Mouse (Mus musculus) thymus, adult 2 months (tissue): ENCODE measurements around the gene Hgfac. TPM values are rescaled to one million over a fixed set of nuclear protein-coding genes. Genes with fewer than 3 reads are reported as not detected.

Experiments
- DNase-seq: peaks from one replicate; pipeline ENCODE4 v3.0.0; 2021
- H3K27ac ChIP-seq: fragments of 200-500 bp; 2 replicates; pipeline ENCODE4 v1.5.1; 2012; ENCODE audit warnings: low read length, control low read depth; ENCODE audit not compliant: control insufficient read depth, insufficient read depth
- H3K27me3 ChIP-seq: fragments of 200-500 bp; 2 replicates; pipeline ENCODE4 v1.6.1; 2012; ENCODE audit warnings: mild to moderate bottlenecking, low read length, moderate library complexity, mixed read lengths; ENCODE audit not compliant: control insufficient read depth, insufficient read depth
- H3K36me3 ChIP-seq: fragments of 200-500 bp; 2 replicates; pipeline ENCODE4 v1.6.1; 2012; ENCODE audit warnings: mild to moderate bottlenecking, low read length, moderate library complexity; ENCODE audit not compliant: control insufficient read depth, insufficient read depth
- H3K4me1 ChIP-seq: fragments of 200-500 bp; replicated peaks from 2 replicates; pipeline ENCODE4 v1.6.1; 2012; ENCODE audit warnings: low read length; ENCODE audit not compliant: control insufficient read depth, insufficient read depth
- H3K4me3 ChIP-seq: fragments of 200-500 bp; 2 replicates; pipeline ENCODE4 v1.5.1; 2012; ENCODE audit warnings: mild to moderate bottlenecking, low read length, control low read depth, moderate library complexity; ENCODE audit not compliant: control insufficient read depth, insufficient read depth
- CTCF ChIP-seq: fragments of 200-500 bp; IDR thresholded peaks from 2 replicates; pipeline ENCODE4 v1.5.1; 2012; ENCODE audit warnings: mild to moderate bottlenecking, control low read depth, low read length, moderate library complexity, borderline replicate concordance; ENCODE audit not compliant: control insufficient read depth, poor library complexity, insufficient read depth; ENCODE audit errors: extremely low read depth
- POLR2A ChIP-seq: fragments of 200-500 bp; IDR thresholded peaks from 2 replicates; pipeline ENCODE4 v1.6.1; 2012; ENCODE audit warnings: mild to moderate bottlenecking, low read length, control low read depth, moderate library complexity; ENCODE audit not compliant: control insufficient read depth, poor library complexity, insufficient read depth; ENCODE audit errors: extremely low read depth
- WGBS: fragments of 180-500 bp; shearing (Covaris S2); methylation state at CpG from one replicate; pipeline ENCODE4 v1.1.7; 2018; 5-methylcytosine and 5-hydroxymethylcytosine counted together
- polyA plus RNA-seq: library from polyadenylated mRNA; depleted of rRNA; stranded (reverse); fragments of >200 nt; gene quantifications from 2 replicates; pipeline ENCODE4 v1.2.3, GENCODE M21; 2012

The Hgfac gene
- polyA plus RNA-seq, 1 experiment = 5.7 TPM

GRCm38 (mm10) chr5:35070953-35071352 lies 29.6 kb downstream of the Hgfac start:
- no peak overlapping the region for H3K4me3 ChIP-seq
- no peaks in the 10 kb centered on the region for H3K4me1 ChIP-seq
- no peaks in the 10 kb centered on the region for H3K36me3 ChIP-seq
- DNase-seq = no peak
- TF ChIP-seq POLR2A = no peak
- no peak for TF ChIP-seq CTCF
- H3K27ac ChIP-seq = no peak overlapping the region
- 43% methylated on average over 7 of the region's 7 CpGs for WGBS
- H3K27me3 ChIP-seq = no peaks in the 10 kb centered on the region

GRCm38 (mm10) chr5:35071855-35072254 lies 30.5 kb downstream of the Hgfac start:
- DNase-seq = no peak
- no peak overlapping the region for H3K27ac ChIP-seq
- H3K27me3 ChIP-seq = no peaks in the 10 kb centered on the region
- 95% methylated on average over 6 of the region's 6 CpGs for WGBS
- TF ChIP-seq CTCF (no peak), POLR2A (no peak)
- no peaks in the 10 kb centered on the region for H3K36me3 ChIP-seq
- no peak overlapping the region for H3K4me3 ChIP-seq
- no peaks in the 10 kb centered on the region for H3K4me1 ChIP-seq

GRCm38 (mm10) chr5:35073235-35073634 lies 31.9 kb downstream of the Hgfac start:
- H3K36me3 ChIP-seq = no peaks in the 10 kb centered on the region
- 93% methylated on average over 11 of the region's 11 CpGs for WGBS
- no peaks in the 10 kb centered on the region for H3K4me1 ChIP-seq
- H3K27ac ChIP-seq = no peak overlapping the region
- no peak for TF ChIP-seq POLR2A
- TF ChIP-seq CTCF = no peak
- H3K27me3 ChIP-seq = no peaks in the 10 kb centered on the region
- DNase-seq = no peak
- no peak overlapping the region for H3K4me3 ChIP-seq

GRCm38 (mm10) chr5:35073992-35074391 lies 32.7 kb downstream of the Hgfac start:
- H3K27ac ChIP-seq = no peak overlapping the region
- no peak overlapping the region for H3K4me3 ChIP-seq
- no peaks in the 10 kb centered on the region for H3K36me3 ChIP-seq
- DNase-seq = no peak
- H3K4me1 ChIP-seq = no peaks in the 10 kb centered on the region
- TF ChIP-seq CTCF = no peak
- no peak for TF ChIP-seq POLR2A
- no peaks in the 10 kb centered on the region for H3K27me3 ChIP-seq
- WGBS = 86% methylated on average over 9 of the region's 9 CpGs

GRCm38 (mm10) chr5:35076369-35076768 lies 35.1 kb downstream of the Hgfac start:
- 88% methylated on average over 1 of the region's 1 CpGs for WGBS
- no peak for DNase-seq
- no peak for TF ChIP-seq CTCF
- no peak overlapping the region for H3K4me3 ChIP-seq
- H3K4me1 ChIP-seq = no peaks in the 10 kb centered on the region
- H3K27me3 ChIP-seq = no peaks in the 10 kb centered on the region
- H3K27ac ChIP-seq = no peak overlapping the region
- H3K36me3 ChIP-seq = no peaks in the 10 kb centered on the region

GRCm38 (mm10) chr5:35079101-35079500 lies 37.8 kb downstream of the Hgfac start:
- H3K27me3 ChIP-seq = no peaks in the 10 kb centered on the region
- no peak for TF ChIP-seq CTCF
- TF ChIP-seq POLR2A = no peak
- WGBS = 89% methylated on average over 18 of the region's 18 CpGs

GRCm38 (mm10) chr5:35084913-35085312 lies 43.6 kb downstream of the Hgfac start:
- Histone ChIP-seq H3K36me3 (no peaks in the 10 kb centered on the region), H3K27me3 (no peaks in the 10 kb centered on the region)
- WGBS = 80% methylated on average over 3 of the region's 3 CpGs

More at GRCm38 (mm10) chr5:35079101-35079500, 37.8 kb downstream of the Hgfac start:
- DNase-seq = no peak
- H3K36me3 ChIP-seq = no peaks in the 10 kb centered on the region
- no peak overlapping the region for H3K27ac ChIP-seq
- H3K4me3 ChIP-seq = no peak overlapping the region
- H3K4me1 ChIP-seq = no peaks in the 10 kb centered on the region

More at GRCm38 (mm10) chr5:35084913-35085312, 43.6 kb downstream of the Hgfac start:
- DNase-seq = no peak
- Histone ChIP-seq H3K4me3 (no peak overlapping the region), H3K4me1 (no peaks in the 10 kb centered on the region), H3K27ac (no peak overlapping the region)
- TF ChIP-seq CTCF (no peak), POLR2A (no peak)
